Mouse (Mus musculus): ENCODE data around the gene Naa30. TPM values are rescaled to one million over a fixed set of nuclear protein-coding genes. Genes with fewer than 3 reads are reported as not detected.
"Not testable (repeated sequence)": the region's sequence is repeated elsewhere in the genome, so short reads cannot be mapped to it uniquely, and the experiment has no call there.

The Naa30 gene
- polyA plus RNA-seq, 1 experiment from 2014 or later: 7.5 TPM

GRCm38 (mm10) chr14:49210215-49210614 is 38.2 kb downstream of the Naa30 start:
- not testable (repeated sequence) for H3K4me2 ChIP-seq (ENCODE audit: low read depth, low read length); H3K27me3 ChIP-seq (ENCODE audit: control insufficient read depth, insufficient read depth, low read length); H3K4me1 ChIP-seq (ENCODE audit: control insufficient read depth, insufficient read depth, low read length); H3K9me3 ChIP-seq (replicated peaks; ENCODE audit: control insufficient read depth, low read length); ATAC-seq (ENCODE audit: insufficient read depth, low FRiP score); H3K4me3 ChIP-seq (replicated peaks; ENCODE audit: low read length); H3K27ac ChIP-seq (ENCODE audit: low read length); H3K36me3 ChIP-seq (ENCODE audit: control insufficient read depth, insufficient read depth, low read length); H3K9ac ChIP-seq (ENCODE audit: low read length)
- 80% methylated on average over 3 of the region's 3 CpGs for whole genome bisulfite sequencing

DNA sequence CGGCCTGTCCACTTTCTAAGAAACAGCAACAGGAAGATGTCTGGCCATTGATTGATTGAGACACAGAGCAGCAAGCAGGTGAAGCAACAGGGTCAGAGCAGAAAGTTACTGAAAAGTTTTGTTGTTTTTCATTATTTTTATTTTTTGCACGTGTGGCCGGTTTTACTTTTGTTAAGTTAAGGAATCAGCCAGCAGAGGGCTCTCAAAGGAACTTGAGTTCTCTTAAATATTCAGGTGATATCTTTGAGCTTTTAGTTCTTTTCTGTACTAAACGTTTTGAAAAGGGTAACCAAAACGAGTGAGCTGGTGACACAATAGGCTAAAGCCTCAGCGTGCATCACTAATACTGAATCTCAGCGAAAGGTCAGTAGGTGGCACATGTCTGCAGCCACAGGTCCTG is 46.7 kb downstream of the Naa30 start:
- no peaks in the 10 kb centered on the region for H3K36me3 ChIP-seq (ENCODE audit: control insufficient read depth, insufficient read depth, low read length)
- no peak overlapping the region for H3K4me2 ChIP-seq (ENCODE audit: low read depth, low read length)
- WGBS: 64% methylated on average over 7 of the region's 7 CpGs
- H3K9ac ChIP-seq (ENCODE audit: low read length): no peak overlapping the region
- no peaks in the 10 kb centered on the region for H3K4me1 ChIP-seq (ENCODE audit: control insufficient read depth, insufficient read depth, low read length)
- no peaks in the 10 kb centered on the region for H3K9me3 ChIP-seq (replicated peaks; ENCODE audit: control insufficient read depth, low read length)
- no peak overlapping the region for H3K27ac ChIP-seq (ENCODE audit: low read length)
- no peak for ATAC-seq (ENCODE audit: insufficient read depth, low FRiP score)
- no peak overlapping the region for H3K4me3 ChIP-seq (replicated peaks; ENCODE audit: low read length)
- H3K27me3 ChIP-seq (ENCODE audit: control insufficient read depth, insufficient read depth, low read length): no peaks in the 10 kb centered on the region

DNA sequence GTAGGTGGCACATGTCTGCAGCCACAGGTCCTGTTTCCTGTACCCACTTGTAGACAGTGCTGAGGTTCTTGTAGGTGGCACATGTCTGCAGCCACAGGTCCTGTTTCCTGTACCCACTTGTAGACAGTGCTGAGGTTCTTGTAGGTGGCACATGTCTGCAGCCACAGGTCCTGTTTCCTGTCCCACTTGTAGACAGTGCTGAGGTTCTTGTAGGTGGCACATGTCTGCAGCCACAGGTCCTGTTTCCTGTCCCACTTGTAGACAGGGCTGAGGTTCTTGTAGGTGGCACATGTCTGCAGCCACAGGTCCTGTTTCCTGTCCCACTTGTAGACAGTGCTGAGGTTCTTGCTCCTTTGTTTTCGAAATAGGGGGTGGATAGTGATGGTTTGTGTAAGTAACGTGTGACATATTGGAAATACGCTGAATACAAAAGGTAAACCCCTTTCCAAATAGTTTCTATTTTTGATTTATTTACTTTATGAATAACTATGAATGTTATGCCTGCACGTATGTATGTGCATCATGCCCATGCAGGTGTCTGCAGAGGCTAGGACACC is 47.5 kb downstream of the Naa30 start:
- not testable (repeated sequence) for H3K27ac ChIP-seq (ENCODE audit: low read length); H3K4me3 ChIP-seq (replicated peaks; ENCODE audit: low read length); H3K4me1 ChIP-seq (ENCODE audit: control insufficient read depth, insufficient read depth, low read length); H3K9ac ChIP-seq (ENCODE audit: low read length); H3K9me3 ChIP-seq (replicated peaks; ENCODE audit: control insufficient read depth, low read length); ATAC-seq (ENCODE audit: insufficient read depth, low FRiP score); H3K36me3 ChIP-seq (ENCODE audit: control insufficient read depth, insufficient read depth, low read length); H3K4me2 ChIP-seq (ENCODE audit: low read depth, low read length); H3K27me3 ChIP-seq (ENCODE audit: control insufficient read depth, insufficient read depth, low read length)
- WGBS: 79% methylated on average over 4 of the region's 4 CpGs

- WGBS: 88% methylated on average over 2 of the region's 2 CpGs
- Histone ChIP-seq H3K9ac (ENCODE audit: low read length) (no peak overlapping the region), H3K36me3 (ENCODE audit: control insufficient read depth, insufficient read depth, low read length) (no peaks in the 10 kb centered on the region), H3K27ac (ENCODE audit: low read length) (no peak overlapping the region), H3K4me3 (replicated peaks; ENCODE audit: low read length) (no peak overlapping the region), H3K4me1 (ENCODE audit: control insufficient read depth, insufficient read depth, low read length) (no peaks in the 10 kb centered on the region), H3K9me3 (replicated peaks; ENCODE audit: control insufficient read depth, low read length) (no peaks in the 10 kb centered on the region), H3K4me2 (ENCODE audit: low read depth, low read length) (no peak overlapping the region), H3K27me3 (ENCODE audit: control insufficient read depth, insufficient read depth, low read length) (no peaks in the 10 kb centered on the region)
- no peak for ATAC-seq (ENCODE audit: insufficient read depth, low FRiP score)
Observed at GRCm38 (mm10) chr14:49221771-49222170, 49.7 kb downstream of the Naa30 start.

DNA sequence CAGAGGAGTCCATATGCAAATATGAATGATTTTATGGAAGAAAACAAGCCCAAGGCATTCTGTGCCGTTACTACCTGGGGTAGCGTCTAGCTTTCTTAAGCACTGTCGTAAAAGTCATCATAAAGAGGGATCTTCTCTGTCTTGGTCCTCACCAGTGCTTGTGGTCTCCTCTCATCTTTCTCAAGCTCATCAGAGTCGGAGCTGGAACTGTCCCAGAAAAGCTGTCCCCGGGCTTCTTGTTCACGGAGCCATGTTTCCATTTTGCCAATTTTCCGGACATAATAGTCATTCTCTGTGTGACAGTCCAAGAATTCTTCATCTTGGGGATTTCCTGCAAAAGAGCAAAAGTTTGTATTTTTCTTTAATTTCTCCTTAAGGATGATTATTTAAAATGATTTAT is 54.4 kb downstream of the Naa30 start:
- ATAC-seq (ENCODE audit: insufficient read depth, low FRiP score): no peak
- Histone ChIP-seq H3K9me3 (replicated peaks; ENCODE audit: control insufficient read depth, low read length) (no peaks in the 10 kb centered on the region), H3K9ac (ENCODE audit: low read length) (no peak overlapping the region), H3K4me3 (replicated peaks; ENCODE audit: low read length) (no peak overlapping the region), H3K27ac (ENCODE audit: low read length) (no peak overlapping the region), H3K36me3 (ENCODE audit: control insufficient read depth, insufficient read depth, low read length) (no peaks in the 10 kb centered on the region), H3K27me3 (ENCODE audit: control insufficient read depth, insufficient read depth, low read length) (no peaks in the 10 kb centered on the region), H3K4me2 (ENCODE audit: low read depth, low read length) (no peak overlapping the region), H3K4me1 (ENCODE audit: control insufficient read depth, insufficient read depth, low read length) (0 out of 2 replicates have a peak, but pooled peaks cover 3% of the 10 kb centered on the region)
- WGBS: 72% methylated on average over 7 of the region's 7 CpGs

GRCm38 (mm10) chr14:49226986-49227385 is 55.0 kb downstream of the Naa30 start:
- Histone ChIP-seq H3K27ac (ENCODE audit: low read length) (no peak overlapping the region), H3K9me3 (replicated peaks; ENCODE audit: control insufficient read depth, low read length) (no peaks in the 10 kb centered on the region), H3K9ac (ENCODE audit: low read length) (no peak overlapping the region), H3K4me2 (ENCODE audit: low read depth, low read length) (no peak overlapping the region), H3K4me1 (ENCODE audit: control insufficient read depth, insufficient read depth, low read length) (0 out of 2 replicates have a peak, but pooled peaks cover 3% of the 10 kb centered on the region), H3K4me3 (replicated peaks; ENCODE audit: low read length) (no peak overlapping the region), H3K27me3 (ENCODE audit: control insufficient read depth, insufficient read depth, low read length) (no peaks in the 10 kb centered on the region), H3K36me3 (ENCODE audit: control insufficient read depth, insufficient read depth, low read length) (no peaks in the 10 kb centered on the region)
- peak; percentile 47; the same call in 1 of the 2 replicates for ATAC-seq (ENCODE audit: insufficient read depth, low FRiP score)
- WGBS: 69% methylated on average over 11 of the region's 11 CpGs

DNA sequence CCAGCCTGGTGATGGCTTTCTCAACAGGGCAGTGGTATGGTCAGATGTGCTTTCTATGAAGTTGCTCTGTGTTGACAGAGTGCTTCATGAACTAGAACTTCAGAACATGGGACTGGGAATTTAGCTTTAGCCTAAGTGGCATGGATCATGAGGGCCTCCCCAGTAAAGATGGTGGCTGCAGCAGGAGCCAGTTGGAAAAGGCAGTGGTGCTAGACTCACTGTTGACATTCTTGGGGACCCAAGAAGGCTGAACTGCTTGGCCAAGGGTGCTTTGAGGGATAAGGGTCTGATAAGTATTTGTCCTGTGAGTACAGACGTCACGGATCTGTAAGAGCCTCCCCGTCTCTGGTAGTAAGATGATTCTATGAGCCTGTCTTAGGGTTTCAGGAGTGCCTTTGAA is 59.8 kb downstream of the Naa30 start:
- H3K4me2 ChIP-seq (ENCODE audit: low read depth, low read length): no peak overlapping the region
- H3K9me3 ChIP-seq (replicated peaks; ENCODE audit: control insufficient read depth, low read length): no peaks in the 10 kb centered on the region
- no peak overlapping the region for H3K9ac ChIP-seq (ENCODE audit: low read length)
- 81% methylated on average over 3 of the region's 3 CpGs for WGBS
- H3K4me3 ChIP-seq (replicated peaks; ENCODE audit: low read length): no peak overlapping the region
- no peaks in the 10 kb centered on the region for H3K27me3 ChIP-seq (ENCODE audit: control insufficient read depth, insufficient read depth, low read length)
- no peaks in the 10 kb centered on the region for H3K36me3 ChIP-seq (ENCODE audit: control insufficient read depth, insufficient read depth, low read length)
- ATAC-seq (ENCODE audit: insufficient read depth, low FRiP score): no peak
- no peak overlapping the region for H3K27ac ChIP-seq (ENCODE audit: low read length)
- H3K4me1 ChIP-seq (ENCODE audit: control insufficient read depth, insufficient read depth, low read length): 0 out of 2 replicates have a peak, but pooled peaks cover 3% of the 10 kb centered on the region

DNA sequence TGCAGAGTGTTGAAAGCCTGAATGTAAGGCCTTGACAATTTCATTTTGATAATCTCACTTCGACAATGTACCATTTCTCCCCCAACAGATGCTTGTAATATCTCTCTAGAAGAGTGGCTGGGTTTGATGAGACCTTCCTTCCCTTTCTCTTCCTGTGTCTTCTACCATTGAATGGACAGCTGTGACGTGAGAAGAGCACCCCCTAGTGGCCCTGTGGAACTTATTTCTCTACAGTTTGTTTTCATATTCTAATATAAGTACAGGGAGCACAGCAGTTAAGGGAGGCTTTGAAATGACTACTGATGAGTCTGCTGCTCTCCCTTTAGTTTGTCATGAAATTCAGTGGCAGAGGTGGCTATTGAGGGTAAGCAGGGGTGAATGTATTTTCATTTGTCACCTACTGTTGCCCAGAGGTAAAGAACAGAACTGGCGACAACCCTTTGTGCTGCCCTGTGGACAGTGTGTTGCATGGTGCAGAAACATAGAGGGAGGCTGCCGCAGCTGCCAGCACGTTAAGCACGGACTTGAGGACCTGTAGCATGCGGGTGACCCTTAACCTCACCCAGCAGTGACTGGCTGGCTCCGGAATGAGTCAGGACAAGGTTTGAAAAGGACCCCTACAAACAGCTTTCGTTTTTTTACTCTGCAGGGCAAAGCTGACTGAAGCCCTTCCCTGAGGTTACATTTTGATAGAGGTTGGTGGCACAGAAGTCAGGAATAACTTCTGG is 62.9 kb downstream of the Naa30 start:
- no peaks in the 10 kb centered on the region for H3K36me3 ChIP-seq (ENCODE audit: control insufficient read depth, insufficient read depth, low read length)
- 53% methylated on average over 9 of the region's 9 CpGs for WGBS
- ATAC-seq (ENCODE audit: insufficient read depth, low FRiP score): no peak
- H3K4me3 ChIP-seq (replicated peaks; ENCODE audit: low read length): no peak overlapping the region
- H3K9ac ChIP-seq (ENCODE audit: low read length): no peak overlapping the region
- H3K4me2 ChIP-seq (ENCODE audit: low read depth, low read length): no peak overlapping the region
- H3K9me3 ChIP-seq (replicated peaks; ENCODE audit: control insufficient read depth, low read length): no peaks in the 10 kb centered on the region
- no peak overlapping the region for H3K27ac ChIP-seq (ENCODE audit: low read length)
- 0 out of 2 replicates have a peak, but pooled peaks cover 2% of the 10 kb centered on the region for H3K4me1 ChIP-seq (ENCODE audit: control insufficient read depth, insufficient read depth, low read length)
- no peaks in the 10 kb centered on the region for H3K27me3 ChIP-seq (ENCODE audit: control insufficient read depth, insufficient read depth, low read length)

GRCm38 (mm10) chr14:49238206-49238605 is 66.2 kb downstream of the Naa30 start:
- Histone ChIP-seq H3K4me1 (ENCODE audit: control insufficient read depth, insufficient read depth, low read length) (0 out of 2 replicates have a peak, but pooled peaks cover 2% of the 10 kb centered on the region), H3K4me2 (ENCODE audit: low read depth, low read length) (no peak overlapping the region), H3K4me3 (replicated peaks; ENCODE audit: low read length) (no peak overlapping the region), H3K9ac (ENCODE audit: low read length) (no peak overlapping the region), H3K27ac (ENCODE audit: low read length) (no peak overlapping the region), H3K9me3 (replicated peaks; ENCODE audit: control insufficient read depth, low read length) (no peaks in the 10 kb centered on the region), H3K36me3 (ENCODE audit: control insufficient read depth, insufficient read depth, low read length) (no peaks in the 10 kb centered on the region), H3K27me3 (ENCODE audit: control insufficient read depth, insufficient read depth, low read length) (no peaks in the 10 kb centered on the region)
- WGBS: 26% methylated on average over 11 of the region's 11 CpGs
- ATAC-seq (ENCODE audit: insufficient read depth, low FRiP score): peak; percentile 71; the same call in 1 of the 2 replicates
